Mouse (Mus musculus) adipocyte (in vitro differentiated cells): Measurements from ENCODE around the gene Tm4sf4.

ENCODE experiments used
- DNase-seq: peaks from one replicate; pipeline ENCODE4 v3.0.0-alpha.2; 2016; ENCODE audit warnings: low spot score

The Tm4sf4 gene

GRCm38 (mm10) chr3:57474421-57474820 is 49.3 kb downstream of the Tm4sf4 start:
- DNase-seq: no peak

- no peak for DNase-seq
These were observed 55.5 kb downstream of the Tm4sf4 start for GRCm38 (mm10) chr3:57480640-57481039.

- DNase-seq: no peak
These were observed 56.9 kb downstream of the Tm4sf4 start for GRCm38 (mm10) chr3:57481981-57482380.

- DNase-seq: no peak
These were observed 61.0 kb downstream of the Tm4sf4 start for GRCm38 (mm10) chr3:57486068-57486467.

- DNase-seq: peak; percentile 47
These were observed 62.5 kb downstream of the Tm4sf4 start for GRCm38 (mm10) chr3:57487455-57488153.
